Mouse (Mus musculus): Measurements from ENCODE around the gene Trmt2a. TPM values are rescaled to one million over a fixed set of nuclear protein-coding genes. Genes with fewer than 3 reads are reported as not detected.

Gene Trmt2a
- total and polyA plus RNA-seq, 3 experiments, result 72.5 to 107 (median 91.4) TPM

DNA sequence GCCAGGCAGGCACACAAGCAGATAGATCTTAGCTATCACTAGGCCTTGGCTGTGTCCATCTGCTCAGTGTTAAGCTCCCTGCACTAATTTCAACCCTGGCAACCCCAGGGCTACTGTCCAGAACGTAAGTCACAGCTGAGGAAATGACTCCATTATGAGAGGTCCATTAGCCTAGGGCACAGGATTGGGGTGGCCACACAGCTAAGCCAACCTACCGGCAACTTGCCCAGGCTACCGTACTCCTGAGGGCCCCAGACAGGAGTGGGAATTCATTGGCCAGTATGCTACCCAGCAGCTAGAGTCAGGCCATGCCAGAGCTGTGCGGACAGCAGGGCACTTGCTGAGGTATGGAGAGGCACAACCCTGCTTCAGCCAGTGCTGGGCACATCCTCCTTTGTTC, 19.6 kb upstream of the Trmt2a start:
- no peak overlapping the region for H3K4me3 ChIP-seq (ENCODE audit: low read depth, low read length)
- no peaks in the 10 kb centered on the region for H3K36me3 ChIP-seq (replicated peaks)
- no peaks in the 10 kb centered on the region for H3K4me1 ChIP-seq (ENCODE audit: insufficient read depth, low read depth, low read length)
- ATAC-seq (ENCODE audit: extremely low read depth, insufficient number of reproducible peaks, low FRiP score, poor library complexity, severe bottlenecking), result no peak
- DNase-seq (ENCODE audit: low spot score), result no peak
- no peaks in the 10 kb centered on the region for H3K9me3 ChIP-seq (replicated peaks)
- peaks cover 67% of the 10 kb centered on the region for H3K27me3 ChIP-seq (ENCODE audit: insufficient read depth, low read length)
- TF ChIP-seq CTCF (IDR thresholded peaks at IDR 0.05; ENCODE audit: low read depth, low read length) (no peak), GATA2 (IDR thresholded peaks at IDR 0.05; ENCODE audit: borderline replicate concordance, low read depth, low read length) (no peak), POLR2AphosphoS5 (IDR thresholded peaks at IDR 0.05; ENCODE audit: insufficient replicate concordance, low read depth, low read length) (no peak), TAL1 (conservative IDR thresholded peaks at IDR 0.05; ENCODE audit: low read depth, low read length) (no peak), GATA1 (IDR thresholded peaks at IDR 0.05; ENCODE audit: borderline replicate concordance, low read length) (no peak)

DNA sequence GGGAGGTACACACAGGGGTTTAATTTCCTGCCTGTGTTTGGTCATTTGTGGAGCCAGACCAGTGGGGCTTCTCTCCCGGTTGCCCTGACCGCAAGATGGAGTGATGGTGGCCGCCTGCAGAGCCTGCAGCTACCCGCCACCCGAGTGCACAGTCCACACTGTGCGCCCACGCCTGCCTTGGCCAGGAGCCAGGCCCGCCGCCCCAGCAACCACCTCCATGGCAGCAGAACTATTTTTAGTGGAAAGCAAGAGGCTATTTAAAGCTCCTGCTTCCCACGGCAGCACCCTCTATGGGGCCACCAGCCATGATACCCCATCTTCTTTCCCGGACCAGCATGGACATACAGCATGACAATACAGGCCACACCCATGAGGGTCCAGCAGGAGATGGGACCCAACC, 18.9 kb upstream of the Trmt2a start:
- Histone ChIP-seq H3K4me1 (ENCODE audit: insufficient read depth, low read depth, low read length) (peaks cover 4% of the 10 kb centered on the region), H3K27me3 (ENCODE audit: insufficient read depth, low read length) (peaks cover 69% of the 10 kb centered on the region), H3K36me3 (replicated peaks) (no peaks in the 10 kb centered on the region), H3K4me3 (ENCODE audit: low read depth, low read length) (no peak overlapping the region), H3K9me3 (replicated peaks) (no peaks in the 10 kb centered on the region)
- no peak for ATAC-seq (ENCODE audit: extremely low read depth, insufficient number of reproducible peaks, low FRiP score, poor library complexity, severe bottlenecking)
- TF ChIP-seq GATA2 (IDR thresholded peaks at IDR 0.05; ENCODE audit: borderline replicate concordance, low read depth, low read length) (no peak), GATA1 (IDR thresholded peaks at IDR 0.05; ENCODE audit: borderline replicate concordance, low read length) (no peak), POLR2AphosphoS5 (IDR thresholded peaks at IDR 0.05; ENCODE audit: insufficient replicate concordance, low read depth, low read length) (no peak), CTCF (IDR thresholded peaks at IDR 0.05; ENCODE audit: low read depth, low read length) (no peak), TAL1 (conservative IDR thresholded peaks at IDR 0.05; ENCODE audit: low read depth, low read length) (no peak)
- no peak for DNase-seq (ENCODE audit: low spot score)

DNA sequence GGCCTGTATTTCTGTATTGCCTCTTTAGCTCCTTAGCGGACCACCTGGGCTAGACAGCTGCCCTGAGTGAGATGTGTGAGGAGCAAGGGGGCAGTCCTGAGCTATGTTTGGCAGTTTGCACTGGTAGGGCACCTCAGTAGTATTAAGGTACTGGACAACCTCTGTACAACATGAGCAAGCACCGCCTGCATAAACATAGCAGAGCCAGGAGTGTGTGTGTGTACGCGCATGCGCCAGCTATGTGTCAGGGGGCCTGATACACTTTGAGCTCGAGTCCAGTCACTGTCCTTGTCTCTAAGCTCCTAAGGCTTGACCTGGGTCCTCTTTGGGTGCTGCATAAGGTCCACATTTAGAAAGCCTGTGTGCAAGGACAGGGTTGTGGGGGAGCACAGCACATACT, 17.9 kb upstream of the Trmt2a start:
- H3K27me3 ChIP-seq (ENCODE audit: insufficient read depth, low read length), result peaks cover 72% of the 10 kb centered on the region
- H3K4me1 ChIP-seq (ENCODE audit: insufficient read depth, low read depth, low read length), result peaks cover 13% of the 10 kb centered on the region
- no peaks in the 10 kb centered on the region for H3K9me3 ChIP-seq (replicated peaks)
- H3K4me3 ChIP-seq (ENCODE audit: low read depth, low read length), result no peak overlapping the region
- DNase-seq (ENCODE audit: low spot score) (no peak), ATAC-seq (ENCODE audit: extremely low read depth, insufficient number of reproducible peaks, low FRiP score, poor library complexity, severe bottlenecking) (no peak)
- TF ChIP-seq TAL1 (conservative IDR thresholded peaks at IDR 0.05; ENCODE audit: low read depth, low read length), result no peak
- TF ChIP-seq CTCF (IDR thresholded peaks at IDR 0.05; ENCODE audit: low read depth, low read length), result no peak
- no peak for TF ChIP-seq GATA1 (IDR thresholded peaks at IDR 0.05; ENCODE audit: borderline replicate concordance, low read length)
- TF ChIP-seq POLR2AphosphoS5 (IDR thresholded peaks at IDR 0.05; ENCODE audit: insufficient replicate concordance, low read depth, low read length), result no peak
- no peak for TF ChIP-seq GATA2 (IDR thresholded peaks at IDR 0.05; ENCODE audit: borderline replicate concordance, low read depth, low read length)
- peaks cover 4% of the 10 kb centered on the region for H3K36me3 ChIP-seq (replicated peaks)

DNA sequence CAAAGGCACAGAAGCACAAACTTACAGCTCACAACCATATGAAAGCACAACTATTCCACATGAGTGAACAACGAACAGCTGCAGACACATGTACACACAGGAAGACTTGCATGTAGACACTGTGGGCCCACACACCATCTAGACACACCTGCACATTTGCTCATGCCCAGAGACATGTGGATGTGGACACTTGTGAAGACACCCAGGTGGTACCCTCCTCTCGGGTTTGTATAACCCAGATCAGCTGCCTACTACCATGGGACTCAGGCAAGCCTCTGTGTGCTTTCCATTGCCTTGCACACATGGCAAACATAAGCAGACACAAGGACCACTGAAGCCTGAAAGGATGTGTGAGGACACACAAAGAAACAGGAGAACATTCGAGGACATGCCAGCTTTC, 17.4 kb upstream of the Trmt2a start:
- H3K9me3 ChIP-seq (replicated peaks), result no peaks in the 10 kb centered on the region
- peaks cover 8% of the 10 kb centered on the region for H3K36me3 ChIP-seq (replicated peaks)
- DNase-seq (ENCODE audit: low spot score) (no peak), ATAC-seq (ENCODE audit: extremely low read depth, insufficient number of reproducible peaks, low FRiP score, poor library complexity, severe bottlenecking) (no peak)
- no peak overlapping the region for H3K4me3 ChIP-seq (ENCODE audit: low read depth, low read length)
- TF ChIP-seq GATA2 (IDR thresholded peaks at IDR 0.05; ENCODE audit: borderline replicate concordance, low read depth, low read length), result no peak
- no peak for TF ChIP-seq TAL1 (conservative IDR thresholded peaks at IDR 0.05; ENCODE audit: low read depth, low read length)
- TF ChIP-seq GATA1 (IDR thresholded peaks at IDR 0.05; ENCODE audit: borderline replicate concordance, low read length), result no peak
- no peak for TF ChIP-seq CTCF (IDR thresholded peaks at IDR 0.05; ENCODE audit: low read depth, low read length)
- no peak for TF ChIP-seq POLR2AphosphoS5 (IDR thresholded peaks at IDR 0.05; ENCODE audit: insufficient replicate concordance, low read depth, low read length)
- peaks cover 14% of the 10 kb centered on the region for H3K4me1 ChIP-seq (ENCODE audit: insufficient read depth, low read depth, low read length)
- H3K27me3 ChIP-seq (ENCODE audit: insufficient read depth, low read length), result peaks cover 75% of the 10 kb centered on the region

DNA sequence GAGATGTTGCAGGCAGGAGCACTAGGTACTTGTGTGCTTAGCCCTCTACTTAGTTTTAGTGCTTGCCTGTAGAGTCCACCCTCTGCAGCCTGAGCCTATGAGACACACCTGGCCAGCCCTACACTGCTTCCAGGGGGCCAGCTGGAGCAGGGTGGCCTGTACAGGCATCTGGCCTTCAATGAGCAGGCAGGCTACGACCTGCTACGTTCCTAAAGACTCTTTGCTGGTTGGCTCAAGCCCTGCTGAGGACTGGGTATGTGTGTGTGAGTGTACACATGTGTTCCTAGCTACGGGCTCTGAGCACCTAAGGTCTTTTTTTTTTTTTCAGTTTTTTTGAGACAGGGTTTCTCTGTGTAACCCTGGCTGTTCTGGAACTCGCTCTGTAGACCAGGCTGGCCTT, 17.0 kb upstream of the Trmt2a start:
- H3K36me3 ChIP-seq (replicated peaks), result peaks cover 12% of the 10 kb centered on the region
- H3K4me1 ChIP-seq (ENCODE audit: insufficient read depth, low read depth, low read length), result peaks cover 15% of the 10 kb centered on the region
- peaks cover 79% of the 10 kb centered on the region for H3K27me3 ChIP-seq (ENCODE audit: insufficient read depth, low read length)
- no peaks in the 10 kb centered on the region for H3K9me3 ChIP-seq (replicated peaks)
- ATAC-seq (ENCODE audit: extremely low read depth, insufficient number of reproducible peaks, low FRiP score, poor library complexity, severe bottlenecking), result no peak
- no peak overlapping the region for H3K4me3 ChIP-seq (ENCODE audit: low read depth, low read length)
- TF ChIP-seq GATA2 (IDR thresholded peaks at IDR 0.05; ENCODE audit: borderline replicate concordance, low read depth, low read length) (no peak), GATA1 (IDR thresholded peaks at IDR 0.05; ENCODE audit: borderline replicate concordance, low read length) (no peak), TAL1 (conservative IDR thresholded peaks at IDR 0.05; ENCODE audit: low read depth, low read length) (no peak), CTCF (IDR thresholded peaks at IDR 0.05; ENCODE audit: low read depth, low read length) (no peak)
- DNase-seq (ENCODE audit: low spot score), result no peak

DNA sequence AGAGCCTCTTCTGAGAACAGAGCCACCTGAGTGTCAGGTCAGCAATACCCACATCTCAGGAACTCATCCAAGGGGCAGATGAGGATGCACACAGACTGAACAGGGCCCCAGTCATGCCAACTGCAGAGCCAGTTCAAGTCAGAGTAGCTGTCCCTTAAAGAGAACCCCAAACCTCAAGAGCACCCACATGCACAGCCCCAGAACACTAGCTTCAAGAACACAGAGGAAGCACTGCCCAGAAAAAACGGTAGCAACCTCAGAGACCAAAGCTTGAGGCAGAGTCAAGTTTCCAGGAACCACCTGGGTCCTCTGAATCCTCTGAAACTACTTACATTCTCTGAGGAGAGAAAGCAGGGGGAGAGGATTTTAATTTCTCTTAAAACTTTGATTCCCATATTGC, 15.0 kb upstream of the Trmt2a start:
- DNase-seq (ENCODE audit: low spot score), result no peak
- ATAC-seq (ENCODE audit: extremely low read depth, insufficient number of reproducible peaks, low FRiP score, poor library complexity, severe bottlenecking), result no peak
- Histone ChIP-seq H3K9me3 (replicated peaks) (no peaks in the 10 kb centered on the region), H3K4me3 (ENCODE audit: low read depth, low read length) (no peak overlapping the region), H3K36me3 (replicated peaks) (peaks cover 32% of the 10 kb centered on the region), H3K27me3 (ENCODE audit: insufficient read depth, low read length) (peaks cover 64% of the 10 kb centered on the region), H3K4me1 (ENCODE audit: insufficient read depth, low read depth, low read length) (peaks cover 25% of the 10 kb centered on the region)
- no peak for TF ChIP-seq GATA1 (IDR thresholded peaks at IDR 0.05; ENCODE audit: borderline replicate concordance, low read length)
- no peak for TF ChIP-seq CTCF (IDR thresholded peaks at IDR 0.05; ENCODE audit: low read depth, low read length)
- TF ChIP-seq POLR2AphosphoS5 (IDR thresholded peaks at IDR 0.05; ENCODE audit: insufficient replicate concordance, low read depth, low read length), result no peak
- no peak for TF ChIP-seq GATA2 (IDR thresholded peaks at IDR 0.05; ENCODE audit: borderline replicate concordance, low read depth, low read length)
- no peak for TF ChIP-seq TAL1 (conservative IDR thresholded peaks at IDR 0.05; ENCODE audit: low read depth, low read length)

Measured in G1E (cell line).